Mouse (Mus musculus): ENCODE measurements around the gene Zfp317.
A peak's percentile ranks its signal among the peaks of the same experiment; 100 is the strongest.
"Not testable (repeated sequence)": the region's sequence is repeated elsewhere in the genome, so short reads cannot be mapped to it uniquely, and the experiment has no call there.

Gene Zfp317

GRCm38 (mm10) chr9:19621843-19622822, at the start of gene Zfp317:
Gene Zfp317 (plus strand): TSS chr9:19622102.
- peak; percentile 54 to 64 for DNase-seq (ENCODE audit: low spot score in 2 of 2)

GRCm38 (mm10) chr9:19582317-19582716, 39.6 kb upstream of the Zfp317 start, which contains the start of gene Olfr855:
Gene Olfr855 (plus strand): TSS chr9:19582617.
- DNase-seq (ENCODE audit: low spot score in 2 of 2): no peak

- no peak for DNase-seq (ENCODE audit: low spot score in 2 of 2)
Observed at GRCm38 (mm10) chr9:19621297-19621696, 605 bp upstream of the Zfp317 start.

- no peak for DNase-seq (ENCODE audit: low spot score in 2 of 2)
Observed at GRCm38 (mm10) chr9:19629574-19629973, 7.7 kb downstream of the Zfp317 start.

- no peak for DNase-seq (ENCODE audit: low spot score in 2 of 2)
Observed at GRCm38 (mm10) chr9:19645193-19645592, 23.3 kb downstream of the Zfp317 start.

- no peak for DNase-seq (ENCODE audit: low spot score in 2 of 2)
Observed at GRCm38 (mm10) chr9:19690281-19690680, 68.4 kb downstream of the Zfp317 start.

- DNase-seq (ENCODE audit: low spot score in 2 of 2): no peak
Observed at GRCm38 (mm10) chr9:19691426-19691825, 69.5 kb downstream of the Zfp317 start.

- no peak for DNase-seq (ENCODE audit: low spot score in 2 of 2)
Observed at GRCm38 (mm10) chr9:19692430-19692829, 70.5 kb downstream of the Zfp317 start.

- not testable (repeated sequence) for DNase-seq (ENCODE audit: low spot score in 2 of 2)
Observed at GRCm38 (mm10) chr9:19694285-19694684, 72.4 kb downstream of the Zfp317 start.

GRCm38 (mm10) chr9:19694898-19695379, 73.0 kb downstream of the Zfp317 start:
- not testable (repeated sequence) for DNase-seq (ENCODE audit: low spot score in 2 of 2)
